Mouse (Mus musculus) erythroid progenitor cell, adult 5-6 weeks (primary cell): ENCODE results near the gene Pbrm1. TPM values are rescaled to one million over a fixed set of nuclear protein-coding genes. Genes with fewer than 3 reads are reported as not detected.

Experiments used
- ATAC-seq: replicated peaks from 2 replicates; pipeline ENCODE4 v1.8.0; 2016; ENCODE audit warnings: moderate number of reproducible peaks, mild to moderate bottlenecking, moderate TSS enrichment, inconsistent platforms; ENCODE audit not compliant: poor library complexity, low FRiP score, severe bottlenecking
- total RNA-seq, 2 experiments: library from RNA; stranded (forward) in 1 of 2; stranded (reverse) in 1 of 2; fragments of 150-400 nt in 1 of 2; fragments of 186-747, 209-891 nt in 1 of 2; gene quantifications; 2 replicates each; pipeline versions ENCODE4 v1.2.3 to v1.2.4; 2015 to 2017; ENCODE audit warnings: low replicate concordance in 2 of 2

The Pbrm1 gene
- total RNA-seq, 2 experiments from 2014 or later = 137 to 163 TPM

DNA sequence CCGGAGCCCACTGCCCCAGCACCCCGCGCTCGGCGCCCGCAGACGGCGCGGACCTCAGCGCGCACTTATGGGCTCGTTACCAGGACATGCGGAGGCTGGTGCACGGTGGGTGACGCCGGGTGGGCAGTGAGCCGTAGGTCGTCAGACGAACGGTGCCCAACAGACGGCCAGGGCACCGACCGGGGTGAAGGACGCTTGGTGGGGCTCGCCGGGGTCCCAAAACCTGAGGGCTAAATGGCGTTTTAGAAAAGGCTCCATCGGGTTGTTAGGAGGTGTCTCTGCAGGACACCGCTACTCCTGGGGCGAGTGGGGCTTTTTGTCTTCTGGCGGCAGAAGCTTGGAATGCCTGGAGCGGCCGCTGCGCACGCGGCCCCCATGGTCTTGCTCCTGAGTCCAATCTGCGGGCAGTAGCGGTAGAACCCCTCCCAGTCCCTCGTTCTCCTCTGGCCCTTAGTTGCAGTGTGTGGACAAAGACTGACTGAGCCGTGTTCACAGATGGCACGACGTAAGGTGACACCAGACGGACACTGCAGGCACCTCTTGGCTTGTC is 112.4 kb downstream of the Pbrm1 start:
- ATAC-seq = no peak

DNA sequence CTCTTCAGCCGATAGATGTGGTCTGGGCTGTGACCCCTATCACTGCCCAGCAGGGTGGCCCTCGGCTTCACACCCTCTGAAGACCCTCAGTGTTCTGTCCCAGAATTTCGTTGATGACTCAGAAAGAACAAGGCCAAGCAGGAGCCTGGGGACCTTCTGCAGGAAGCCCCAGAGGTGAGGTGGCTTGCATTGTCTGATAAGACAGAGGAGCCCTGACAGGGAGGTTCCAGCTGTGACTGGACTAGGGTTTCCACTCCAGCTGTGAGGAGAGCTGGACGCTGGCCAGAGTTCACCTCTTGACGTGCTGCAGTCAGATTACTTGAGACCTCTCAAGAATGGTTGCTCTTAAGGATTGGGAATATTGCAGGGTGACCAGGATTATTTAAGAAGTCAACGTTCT is 113.1 kb downstream of the Pbrm1 start:
- ATAC-seq = no peak

DNA sequence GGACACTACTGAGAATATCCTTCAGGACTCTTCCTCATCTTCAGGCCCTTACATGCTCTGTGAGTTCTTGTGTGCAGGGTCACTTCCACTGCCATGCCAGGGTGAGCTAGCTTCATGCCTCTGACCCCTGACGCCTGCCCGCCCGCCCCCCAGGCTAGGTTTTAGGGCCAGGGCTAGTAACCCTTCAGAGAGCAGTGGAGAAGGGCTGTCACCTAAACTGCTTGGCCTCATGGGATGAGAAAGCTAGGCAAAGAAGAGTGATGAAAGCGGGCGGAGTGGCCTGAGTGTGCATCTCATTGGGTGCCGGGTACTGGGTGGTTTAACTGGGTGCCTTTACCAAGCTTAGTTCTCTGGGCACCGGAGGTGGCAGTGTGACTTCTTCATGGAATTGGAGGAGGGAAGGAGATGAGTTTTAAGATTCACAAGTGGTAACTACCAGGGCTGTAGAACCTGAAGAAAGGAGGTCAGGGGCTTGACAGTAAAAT is 113.6 kb downstream of the Pbrm1 start:
- ATAC-seq = no peak

DNA sequence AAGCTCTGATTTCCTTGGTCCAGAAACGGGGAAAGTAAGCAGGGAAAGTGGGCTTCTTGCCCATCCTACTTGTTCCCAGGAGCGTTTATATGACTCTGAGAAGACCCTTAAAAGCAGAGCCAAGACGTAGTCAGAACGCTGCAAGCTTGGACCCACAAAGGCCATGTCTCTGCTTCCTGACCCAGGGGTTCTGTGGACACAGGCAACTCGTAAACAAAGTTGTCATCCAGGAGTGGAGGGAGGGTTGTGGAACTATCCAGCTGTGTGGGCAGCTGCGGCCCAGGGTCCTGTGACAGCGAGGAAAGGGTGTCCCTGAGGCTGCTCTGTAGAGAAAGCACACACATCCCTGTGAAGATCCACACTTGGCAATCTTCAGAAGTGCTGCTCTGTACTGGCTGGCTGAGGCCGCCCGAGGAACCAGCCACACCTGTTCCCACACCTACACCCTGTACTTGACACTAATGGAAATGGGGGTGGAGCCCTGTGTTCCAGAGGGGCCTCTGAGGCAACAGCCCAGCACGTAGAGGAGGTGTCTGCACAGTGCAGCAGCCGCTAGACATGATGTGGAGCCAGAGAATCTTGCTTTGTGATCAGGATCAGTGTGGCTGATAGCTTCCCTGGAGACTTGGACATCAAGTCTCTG is 114.2 kb downstream of the Pbrm1 start:
- ATAC-seq = no peak

DNA sequence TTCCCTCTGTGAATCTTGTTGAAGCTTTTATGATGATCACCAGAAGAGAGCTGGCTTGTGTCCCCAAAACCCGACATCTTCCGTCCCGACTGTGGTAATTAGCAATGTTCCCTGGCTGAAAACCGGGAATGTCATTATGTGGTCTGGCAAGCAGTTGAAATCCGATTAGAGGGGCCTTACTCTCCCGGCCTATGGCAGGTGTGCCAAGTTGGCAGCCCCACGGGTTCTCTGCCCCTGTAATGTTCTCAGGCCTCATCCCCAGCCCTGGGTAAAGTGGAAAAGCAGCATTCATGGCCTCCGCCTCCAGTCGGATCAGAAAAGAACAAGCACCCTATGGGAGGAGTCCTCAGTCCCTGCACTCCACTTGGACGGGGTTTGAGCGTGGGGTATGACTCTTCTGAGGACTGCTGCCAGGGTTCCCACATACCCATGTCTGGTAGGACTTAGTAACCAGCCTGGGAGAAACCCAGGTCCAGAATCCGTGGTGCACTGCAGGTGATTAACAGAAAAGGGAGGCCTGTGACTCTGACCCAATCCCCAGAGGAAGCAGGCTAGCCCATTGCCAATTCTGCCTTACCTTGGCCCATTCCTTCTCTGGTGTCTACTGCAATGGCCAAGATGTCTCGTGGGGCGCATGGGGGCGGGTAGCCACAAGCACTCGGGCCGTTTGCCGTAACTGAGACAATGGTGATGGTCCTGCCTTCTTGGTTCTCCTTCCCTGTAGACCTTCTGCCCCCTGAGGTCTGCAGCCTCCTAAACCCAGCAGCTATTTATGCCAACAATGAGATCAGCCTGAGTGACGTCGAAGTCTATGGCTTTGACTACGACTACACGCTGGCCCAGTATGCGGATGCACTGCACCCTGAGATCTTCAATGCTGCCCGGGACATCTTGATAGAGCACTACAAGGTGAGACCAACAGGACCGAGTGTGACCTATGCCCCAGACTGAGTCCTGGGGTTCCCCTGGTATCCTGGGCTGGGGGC is 115.4 kb downstream of the Pbrm1 start:
- ATAC-seq = no peak

DNA sequence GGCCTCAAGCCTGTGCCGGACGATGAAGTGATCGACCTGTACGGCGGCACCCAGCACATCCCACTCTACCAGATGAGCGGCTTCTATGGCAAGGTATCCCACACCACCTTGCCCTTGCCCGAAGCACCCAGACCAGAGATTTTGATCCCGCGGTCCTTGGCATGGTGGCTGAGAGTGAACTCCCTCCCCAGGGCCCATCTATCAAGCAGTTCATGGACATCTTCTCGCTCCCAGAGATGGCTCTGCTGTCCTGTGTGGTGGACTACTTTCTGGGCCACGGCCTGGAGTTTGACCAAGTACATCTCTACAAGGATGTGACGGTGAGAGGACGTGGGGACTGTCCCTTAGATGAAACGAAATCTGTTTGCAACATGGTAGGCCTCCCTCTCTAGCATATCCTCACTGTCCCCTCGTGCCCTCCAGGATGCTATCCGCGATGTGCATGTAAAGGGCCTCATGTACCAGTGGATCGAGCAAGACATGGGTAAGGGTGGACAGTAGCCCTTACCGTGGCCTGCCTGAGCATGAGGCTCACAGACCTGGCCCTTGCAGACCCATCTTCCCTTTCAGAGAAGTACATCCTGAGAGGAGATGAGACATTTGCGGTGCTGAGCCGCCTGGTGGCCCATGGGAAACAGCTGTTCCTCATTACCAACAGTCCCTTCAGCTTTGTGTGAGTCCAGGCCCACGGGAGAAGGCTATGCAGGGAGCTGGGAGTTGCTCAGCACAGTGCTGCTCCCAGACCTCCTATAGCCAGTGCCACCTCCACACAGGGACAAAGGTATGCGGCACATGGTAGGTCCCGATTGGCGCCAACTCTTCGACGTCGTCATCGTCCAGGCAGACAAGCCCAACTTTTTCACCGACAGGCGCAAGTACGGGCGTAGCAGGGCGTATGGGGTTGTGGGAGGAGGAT is 116.8 kb downstream of the Pbrm1 start:
- ATAC-seq = no peak

DNA sequence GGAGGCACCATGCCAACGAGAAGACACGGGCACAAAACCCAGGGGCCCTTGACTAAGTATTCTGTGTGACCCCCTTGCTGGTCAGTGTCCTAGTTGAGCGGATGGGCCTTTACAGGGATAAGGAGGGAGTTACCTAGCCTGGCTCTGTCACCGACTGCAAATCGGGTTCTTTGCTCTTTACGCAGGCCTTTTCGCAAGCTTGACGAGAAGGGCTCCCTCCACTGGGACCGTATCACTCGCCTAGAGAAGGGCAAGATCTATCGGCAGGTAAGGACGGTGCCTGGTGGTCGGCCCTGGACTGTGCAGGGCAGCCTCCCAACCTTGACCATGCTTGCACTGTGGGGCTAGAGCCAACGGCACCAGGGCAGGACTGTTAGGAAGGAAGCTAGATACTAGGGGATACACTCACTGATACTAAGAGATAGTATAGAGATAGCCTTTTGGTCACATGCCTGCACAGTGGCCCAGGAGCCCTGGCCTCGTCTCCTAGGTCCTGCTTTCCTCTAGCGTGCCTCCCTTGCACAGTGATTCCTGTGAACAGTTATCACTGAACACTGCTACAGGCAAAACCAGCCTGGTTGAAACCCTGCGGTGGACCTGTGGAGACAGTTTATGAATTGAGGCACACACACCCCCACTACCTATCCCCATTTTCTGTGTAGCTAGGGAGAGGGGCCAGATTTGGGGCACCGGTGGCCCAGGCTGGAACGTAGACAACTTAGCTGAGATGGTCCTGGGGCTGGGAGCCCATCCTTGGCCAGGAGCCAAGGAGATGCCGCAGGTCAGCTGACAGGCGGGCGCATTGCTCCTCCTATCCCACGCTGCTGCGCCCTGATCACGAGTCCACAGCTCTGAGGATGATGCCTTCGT is 117.7 kb downstream of the Pbrm1 start:
- ATAC-seq = no peak

DNA sequence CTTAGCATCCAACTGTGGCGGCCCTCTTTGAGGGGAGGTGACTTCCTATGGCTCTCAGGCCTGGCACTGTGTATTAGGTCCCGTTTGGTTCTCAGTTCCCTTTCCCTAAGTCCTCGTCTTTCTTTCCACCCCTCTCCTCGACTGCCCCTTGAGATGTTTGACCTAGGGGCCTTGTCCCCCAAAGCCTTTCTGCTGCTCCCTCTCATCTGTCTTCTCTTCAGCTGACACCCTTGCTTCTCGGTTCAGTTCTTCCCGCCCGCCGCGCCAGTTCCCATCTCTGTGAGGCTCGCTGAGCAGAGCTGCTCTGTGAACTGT is 118.3 kb downstream of the Pbrm1 start:
- no peak for ATAC-seq

DNA sequence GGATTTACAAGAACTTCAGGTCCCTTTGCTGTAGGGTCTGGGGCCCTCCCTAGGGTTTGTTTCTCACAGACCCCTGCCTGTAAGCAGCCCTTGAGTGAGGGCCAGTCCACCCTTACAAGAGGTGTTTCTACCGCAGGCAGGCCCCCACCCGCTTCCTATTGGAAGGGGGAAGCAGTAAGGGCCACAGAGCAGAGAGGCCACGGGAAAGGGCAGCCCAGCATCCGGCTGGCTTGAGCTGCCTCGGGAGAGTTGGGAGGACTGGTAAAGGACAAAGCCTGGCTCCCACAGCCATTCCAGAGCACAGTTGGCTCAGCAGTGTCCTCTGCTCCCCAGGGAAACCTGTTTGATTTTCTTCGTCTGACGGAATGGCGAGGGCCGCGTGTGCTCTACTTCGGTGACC is 118.9 kb downstream of the Pbrm1 start:
- ATAC-seq = no peak

DNA sequence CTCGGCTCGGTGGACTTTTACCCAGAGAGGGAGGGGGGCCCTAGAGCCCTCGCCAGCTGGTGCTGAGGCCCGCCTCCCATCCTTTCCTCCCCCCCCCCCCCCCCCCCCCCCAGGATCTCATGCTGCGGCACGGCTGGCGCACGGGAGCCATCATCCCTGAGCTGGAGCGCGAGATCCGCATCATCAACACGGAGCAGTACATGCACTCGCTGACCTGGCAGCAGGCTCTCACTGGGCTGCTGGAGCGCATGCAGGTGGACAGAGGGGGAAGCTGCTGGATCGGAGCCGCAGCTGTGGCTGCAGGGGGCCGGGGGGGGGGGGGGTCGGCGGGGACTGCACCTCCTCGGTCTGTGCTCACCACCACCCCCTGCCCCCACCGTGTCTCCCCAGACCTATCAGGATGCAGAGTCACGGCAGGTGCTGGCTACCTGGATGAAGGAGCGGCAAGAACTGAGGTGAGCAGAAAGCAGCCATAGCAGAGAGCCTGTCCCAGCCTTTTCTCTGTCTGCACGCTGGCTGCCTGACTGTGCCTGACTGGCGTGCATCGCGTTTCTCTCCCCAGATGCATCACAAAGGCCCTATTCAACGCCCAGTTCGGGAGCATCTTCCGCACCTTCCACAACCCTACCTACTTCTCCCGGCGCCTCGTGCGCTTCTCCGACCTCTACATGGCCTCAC is 119.4 kb downstream of the Pbrm1 start:
- ATAC-seq = no peak

DNA sequence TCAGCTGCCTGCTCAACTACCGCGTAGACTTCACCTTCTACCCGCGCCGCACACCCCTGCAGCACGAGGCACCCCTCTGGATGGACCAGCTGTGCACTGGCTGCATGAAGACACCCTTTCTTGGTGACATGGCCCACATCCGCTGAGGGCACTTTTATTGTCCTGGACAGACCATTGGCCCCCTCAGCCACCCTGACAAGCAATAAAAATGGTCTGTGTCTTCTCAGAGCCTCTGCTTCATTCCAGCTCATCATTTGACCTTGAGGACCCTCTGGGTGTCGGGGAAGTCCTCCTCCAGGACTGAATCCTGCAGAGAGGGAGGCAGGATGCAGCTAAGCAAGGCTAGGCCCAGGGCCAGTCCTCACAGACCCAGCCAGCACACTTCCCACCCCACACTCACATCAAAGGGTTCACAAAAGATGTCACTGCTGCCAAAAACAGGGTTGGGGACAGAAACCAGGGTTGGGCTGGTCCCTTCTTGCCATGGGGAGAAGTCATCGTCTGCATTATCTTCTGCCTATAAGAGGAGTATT is 120.0 kb downstream of the Pbrm1 start:
- ATAC-seq = no peak

DNA sequence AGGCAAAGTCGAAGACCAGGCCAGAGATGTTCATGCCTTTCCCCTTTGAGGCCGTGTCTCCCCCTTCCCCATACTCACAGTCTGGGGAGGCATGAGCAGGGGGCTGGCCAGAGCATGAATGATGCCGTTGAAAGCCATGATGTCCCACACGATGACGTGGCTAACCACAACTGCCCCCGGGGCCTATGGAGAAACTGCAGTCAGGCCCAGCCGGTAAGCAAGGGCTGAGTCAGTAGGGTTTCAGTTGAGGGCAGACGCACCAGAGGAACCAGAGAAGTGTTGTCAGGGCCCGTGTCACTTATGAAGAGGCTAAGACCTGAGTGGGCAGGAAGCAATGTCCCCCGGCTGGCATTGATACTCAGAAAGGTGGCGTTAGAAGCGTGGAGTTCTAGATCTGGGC is 120.7 kb downstream of the Pbrm1 start:
- no peak for ATAC-seq

DNA sequence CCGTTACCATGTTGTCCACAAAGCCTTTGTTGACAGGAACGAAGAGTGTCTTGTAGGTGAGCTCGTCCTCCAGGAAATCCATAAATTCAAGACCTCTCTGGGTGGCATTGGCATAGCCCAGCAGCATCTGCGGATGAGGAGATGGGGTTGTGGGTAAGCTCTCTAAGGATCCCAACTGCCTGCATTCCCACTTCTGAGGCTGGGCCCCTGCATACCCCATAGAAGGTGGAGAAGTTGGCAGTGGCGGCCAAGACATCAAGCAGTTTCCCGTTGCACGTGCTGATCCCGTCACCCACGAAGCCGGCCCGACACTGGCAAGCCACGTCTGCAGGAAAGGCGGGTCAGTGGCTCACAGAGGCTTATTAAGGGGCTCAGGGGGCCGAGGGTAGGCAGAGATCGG is 121.2 kb downstream of the Pbrm1 start:
- ATAC-seq = no peak

DNA sequence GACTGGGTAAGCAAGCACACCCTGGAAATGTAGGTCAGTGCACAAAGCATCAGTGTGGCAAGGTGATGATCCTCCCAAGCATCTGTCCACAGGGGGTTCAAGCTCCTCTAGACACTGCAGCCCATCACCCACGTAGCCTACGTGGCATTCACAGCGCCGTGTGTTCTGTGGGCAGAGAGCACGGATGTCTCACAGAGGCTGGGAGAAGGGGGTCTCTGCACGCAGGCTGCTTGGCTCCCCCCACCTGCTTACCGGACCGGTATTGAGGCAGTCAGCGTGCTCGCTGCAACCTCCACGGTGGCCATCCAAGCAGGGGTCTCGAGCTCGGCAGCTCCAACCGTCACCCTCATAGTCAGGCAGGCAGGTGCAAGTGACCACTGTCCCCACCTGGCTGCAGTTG is 122.1 kb downstream of the Pbrm1 start:
- no peak for ATAC-seq

DNA sequence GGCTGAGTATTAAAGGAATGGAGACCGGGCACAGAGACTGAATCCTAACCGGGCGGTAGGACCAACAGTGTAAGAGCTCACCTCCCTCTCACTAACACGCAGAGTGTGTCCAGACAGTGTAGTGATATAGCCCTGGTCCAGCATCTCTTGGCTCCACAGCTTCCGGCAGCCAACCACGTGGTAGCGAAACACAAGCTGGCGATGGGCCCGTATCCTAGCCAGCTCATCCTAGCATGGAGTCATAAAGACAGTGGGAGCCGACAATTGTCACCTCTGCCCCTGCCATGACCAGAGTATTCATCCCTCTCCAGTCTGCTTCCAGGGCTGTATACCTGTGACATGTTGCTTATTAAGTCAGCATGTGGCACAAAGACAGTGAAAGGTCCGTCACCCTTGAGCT is 126.8 kb downstream of the Pbrm1 start:
- no peak for ATAC-seq

DNA sequence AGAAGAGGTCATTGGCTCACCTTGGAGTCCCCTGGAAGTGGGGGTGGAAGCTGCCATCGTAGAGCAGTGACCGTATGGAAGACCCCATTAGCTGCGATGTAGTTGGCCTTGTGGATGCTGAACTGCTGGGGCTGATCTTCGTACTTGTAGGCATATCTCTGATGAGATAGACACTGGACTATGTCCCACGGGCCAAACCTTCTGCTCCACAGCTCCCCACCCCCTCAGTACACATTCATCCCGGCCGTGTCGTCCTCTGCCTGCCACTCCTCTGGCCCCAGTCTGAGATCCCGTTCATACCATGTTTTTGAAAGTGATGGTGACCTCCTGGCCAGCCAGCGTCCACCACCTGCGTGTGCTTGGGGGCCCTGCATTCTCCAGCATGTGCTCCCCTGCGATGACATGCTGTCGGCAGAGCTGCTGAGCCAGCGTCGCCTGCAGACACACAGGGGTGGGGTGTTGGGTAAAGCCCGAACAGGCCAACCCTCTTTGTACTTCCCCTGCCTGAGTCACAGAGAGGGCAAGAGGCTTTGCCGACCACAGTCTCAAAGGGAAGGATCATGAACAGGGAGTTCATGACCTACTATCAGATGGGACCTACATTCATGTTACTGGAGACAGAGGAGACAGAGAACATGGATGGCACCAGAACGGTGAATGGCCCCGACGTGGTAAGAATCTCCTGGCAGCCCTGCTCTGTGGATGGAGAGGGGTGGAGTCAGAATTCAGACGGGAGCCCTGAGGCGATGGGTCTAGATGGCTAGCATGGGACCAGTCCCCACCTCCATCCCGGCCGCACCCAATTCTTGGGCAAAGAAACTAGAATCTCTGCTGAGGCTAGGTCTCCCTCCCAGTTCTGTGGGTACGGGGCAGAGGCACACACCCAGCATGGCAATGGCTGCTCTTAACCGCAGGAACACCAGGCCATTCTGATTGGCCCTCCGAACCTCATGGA is 141.5 kb downstream of the Pbrm1 start:
- no peak for ATAC-seq

DNA sequence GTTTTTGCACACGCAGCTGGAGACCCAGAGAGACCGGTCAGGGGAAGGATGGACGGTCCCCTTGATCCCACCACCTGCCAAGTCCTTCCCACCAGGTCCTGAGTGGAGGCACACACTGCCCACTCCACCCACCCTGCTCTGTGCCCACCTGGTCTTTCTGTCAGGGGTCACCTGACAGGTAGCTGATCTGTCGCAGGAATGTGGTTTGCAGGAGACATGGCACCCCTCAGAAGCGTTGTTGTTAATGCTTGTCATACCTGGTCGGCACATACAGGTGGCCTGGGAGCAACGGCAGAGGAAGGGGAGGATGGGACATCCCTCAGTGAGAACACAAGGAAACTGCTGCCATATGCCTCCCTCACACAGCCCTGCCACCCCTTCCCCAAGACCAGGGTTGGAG is 142.3 kb downstream of the Pbrm1 start:
- ATAC-seq = no peak
